Comparison of ENCODE assay signal across 41 mouse cellular contexts in the genomic region with DNA sequence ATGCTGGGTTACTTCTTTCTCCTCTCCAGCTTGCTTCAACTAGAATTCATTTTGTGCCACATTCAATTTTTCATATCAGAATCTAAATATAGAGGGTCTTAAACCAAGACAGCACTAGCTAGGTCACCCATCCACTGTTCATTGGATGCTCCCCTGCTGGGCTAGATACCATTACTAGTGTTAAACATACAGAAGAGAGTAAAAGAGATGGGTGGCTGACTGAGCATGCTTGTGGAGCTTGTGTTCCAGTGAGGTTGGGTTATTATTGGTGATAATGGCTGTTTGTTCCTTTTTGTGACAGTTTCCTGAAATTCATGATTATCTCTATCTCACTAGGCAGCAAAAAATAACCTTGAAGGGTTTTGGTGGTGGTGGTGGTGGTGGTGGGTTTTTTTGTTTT. TPM values are rescaled to one million over a fixed set of nuclear protein-coding genes. Genes with fewer than 3 reads are reported as not detected.
"Had no signal": no experiment of that assay in that cellular context is flagged by ENCODE, and none has a peak within 500 bp of the region (broad histone marks: within the 10 kb centered on the region; RNA-seq: fewer than 3 reads in every experiment).

No protein-coding gene starts in this region.

- H3K36me3 ChIP-seq: limb, embryonic 10.5 days; limb, embryonic 12.5 days; limb, embryonic 13.5 days; limb, embryonic 15.5 days; liver, embryonic 12.5 days; liver, embryonic 13.5 days; liver, embryonic 15.5 days; lung, embryonic 15.5 days; midbrain, embryonic 10.5 days; midbrain, embryonic 12.5 days; midbrain, embryonic 13.5 days; midbrain, embryonic 15.5 days; neural tube, embryonic 12.5 days had no signal

- H3K9me3 ChIP-seq: limb, embryonic 10.5 days; limb, embryonic 12.5 days; limb, embryonic 13.5 days; limb, embryonic 15.5 days; liver, embryonic 12.5 days; liver, embryonic 13.5 days; liver, embryonic 15.5 days; lung, embryonic 15.5 days; megakaryocyte, embryonic 14.5 days; midbrain, embryonic 10.5 days; midbrain, embryonic 12.5 days; midbrain, embryonic 13.5 days; midbrain, embryonic 15.5 days; neural tube, embryonic 12.5 days had no signal

- H3K27me3 ChIP-seq: midbrain, embryonic 15.5 days had no signal

- H3K27ac ChIP-seq: limb, embryonic 10.5 days; limb, embryonic 12.5 days; limb, embryonic 13.5 days; limb, embryonic 15.5 days; liver, embryonic 12.5 days; liver, embryonic 13.5 days; liver, embryonic 14.5 days; liver, embryonic 15.5 days; lung, embryonic 15.5 days; macrophage; midbrain, embryonic 10.5 days; midbrain, embryonic 12.5 days; midbrain, embryonic 13.5 days; midbrain, embryonic 15.5 days; neural tube, embryonic 12.5 days had no signal

- H3K4me3 ChIP-seq: limb, embryonic 10.5 days; limb, embryonic 12.5 days; limb, embryonic 13.5 days; limb, embryonic 15.5 days; liver, embryonic 12.5 days; liver, embryonic 13.5 days; liver, embryonic 15.5 days; lung, embryonic 15.5 days; megakaryocyte, embryonic 14.5 days; midbrain, embryonic 10.5 days; midbrain, embryonic 12.5 days; midbrain, embryonic 13.5 days; midbrain, embryonic 15.5 days; myocyte; neural tube, embryonic 12.5 days had no signal

- H3K4me1 ChIP-seq: lung, embryonic 15.5 days; midbrain, embryonic 15.5 days had no signal

- H3K9ac ChIP-seq: limb, embryonic 12.5 days; limb, embryonic 13.5 days; limb, embryonic 15.5 days; liver, embryonic 12.5 days; liver, embryonic 13.5 days; liver, embryonic 14.5 days; liver, embryonic 15.5 days; liver, postnatal 0 days; lung, embryonic 14.5 days; lung, embryonic 15.5 days; midbrain, embryonic 12.5 days; midbrain, embryonic 13.5 days; midbrain, embryonic 15.5 days; neural tube, embryonic 12.5 days had no signal

- DNase-seq: left cerebral cortex, postnatal 4 days; liver; liver, embryonic 13.5 days; liver, postnatal 0 days; lung, adult 18-20 months; lung, adult 2 months; lung, embryonic 14.5 days; lung, postnatal 10 days; lung, postnatal 14 days; lung, postnatal 36 days; lung, postnatal 4 days; midbrain, embryonic 14.5 days had no signal

RNA-seq across cellular contexts. Expression of gene Lrrc8e, which starts 4.6 kb away (rescaled TPM):
- total RNA-seq: left cerebral cortex, postnatal 10 days; left cerebral cortex, postnatal 14 days; left cerebral cortex, postnatal 25 days; left cerebral cortex, postnatal 36 days; left cerebral cortex, postnatal 4 days; megakaryocyte progenitor cell, adult 5-6 weeks; megakaryocyte, adult 5-6 weeks; megakaryocyte-erythroid progenitor cell, adult 5-6 weeks; midbrain, postnatal 0 days; monocyte, adult 5-6 weeks had no signal
- polyA plus RNA-seq: macrophage; midbrain, embryonic 13.5 days; midbrain, embryonic 14.5 days; midbrain, embryonic 16.5 days; neural tube, embryonic 11.5 days had no signal

RNA-seq across cellular contexts. Expression of gene Prr36, which starts 4.8 kb away (rescaled TPM):
- total RNA-seq: megakaryocyte-erythroid progenitor cell, adult 5-6 weeks; monocyte, adult 5-6 weeks had no signal

RNA-seq across cellular contexts. Expression of gene Gm49320, which starts 16.6 kb away (rescaled TPM):
- total RNA-seq: left cerebral cortex, postnatal 14 days; liver, adult 2 months; megakaryocyte, adult 5-6 weeks; monocyte, adult 5-6 weeks had no signal
- polyA plus RNA-seq: liver, embryonic 16.5 days; liver, postnatal 0 days had no signal
